Mouse (Mus musculus): ENCODE measurements at regions not wholly inside any gene's neighbourhood (a gene's known extent, or its start where the extent isn't known, plus 50 kb on each side); places are given as distances from the start of the nearest gene placed in this dataset.

GRCm38 (mm10) chrX:161487691-161488090 lies 200.4 kb downstream of the Gm15262 start:
- no peak for DNase-seq (ENCODE audit: low spot score)

DNA sequence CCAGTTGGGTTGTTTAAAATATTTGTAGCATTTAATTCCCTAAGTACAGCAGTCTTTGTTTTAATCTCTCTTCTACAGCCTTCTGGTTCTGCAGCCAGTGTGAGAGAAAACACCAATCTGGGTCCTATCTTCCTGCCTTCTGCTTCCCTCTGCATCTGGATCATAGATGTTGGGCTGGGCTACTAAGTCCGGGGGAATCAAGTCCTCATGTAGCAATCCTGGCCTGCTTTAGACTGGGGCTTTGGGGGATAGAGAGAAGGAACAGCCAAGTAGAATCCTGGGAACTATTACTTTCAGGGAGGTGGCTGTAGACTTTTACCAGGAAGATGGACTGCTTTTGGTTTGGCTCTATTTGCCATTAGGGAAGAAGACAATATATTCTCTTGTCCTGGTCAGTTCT lies 205.5 kb upstream of the Rai2 start:
- no peak for DNase-seq (ENCODE audit: low spot score)

- no peak for DNase-seq (ENCODE audit: low spot score)
Measured at GRCm38 (mm10) chrX:161523432-161524256, 193.2 kb upstream of the Rai2 start.

GRCm38 (mm10) chrX:161524257-161524646 lies 192.6 kb upstream of the Rai2 start:
- no peak for DNase-seq (ENCODE audit: low spot score)

GRCm38 (mm10) chrX:161537290-161537689 lies 179.6 kb upstream of the Rai2 start:
- no peak for DNase-seq (ENCODE audit: low spot score)

- no peak for DNase-seq (ENCODE audit: low spot score)
Measured at GRCm38 (mm10) chrX:161556896-161557295, 160.0 kb upstream of the Rai2 start.

DNA sequence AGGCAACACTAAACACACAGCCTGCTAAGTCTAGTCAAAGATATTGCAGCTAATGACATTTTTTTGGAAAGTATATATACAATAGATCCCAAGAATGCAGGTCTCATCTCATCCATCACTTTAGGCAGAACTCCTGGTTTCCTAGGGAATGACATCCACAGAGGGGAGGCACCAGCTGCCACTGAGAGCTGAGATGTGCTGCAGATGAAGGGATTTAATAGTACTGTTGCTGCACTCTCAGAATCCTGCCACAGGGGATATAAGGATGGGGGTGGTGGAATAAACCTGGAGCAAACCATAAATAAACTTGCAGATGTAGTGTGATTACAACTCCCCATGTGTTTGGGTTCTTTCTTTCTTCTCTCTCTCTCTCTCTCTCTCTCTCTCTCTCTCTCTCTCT lies 158.4 kb upstream of the Rai2 start:
- DNase-seq (ENCODE audit: low spot score): no peak

DNA sequence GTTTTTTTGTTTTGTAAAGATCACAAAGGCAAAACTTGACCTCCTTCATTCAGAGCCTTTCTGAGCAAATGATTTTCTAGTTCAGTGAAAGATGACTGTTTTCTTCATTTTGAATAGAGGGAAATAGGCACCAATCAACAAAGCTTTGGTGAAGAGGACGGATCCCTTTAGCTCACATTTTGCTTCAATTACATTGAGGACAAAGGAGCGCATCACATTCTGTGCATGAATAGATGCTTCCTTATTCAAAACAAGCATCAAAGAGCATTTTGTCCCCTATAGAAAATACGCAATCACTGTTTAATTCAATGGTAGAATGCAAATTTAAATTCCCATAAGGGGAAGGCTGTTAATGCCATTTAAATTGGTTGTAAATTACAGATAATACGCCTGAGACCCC lies 150.4 kb upstream of the Rai2 start:
- no peak for DNase-seq (ENCODE audit: low spot score)

GRCm38 (mm10) chrX:161582019-161582659 lies 134.7 kb upstream of the Rai2 start:
- DNase-seq (ENCODE audit: low spot score): no peak

- no peak for DNase-seq (ENCODE audit: low spot score)
Measured at GRCm38 (mm10) chrX:161583872-161584271, 133.0 kb upstream of the Rai2 start.

GRCm38 (mm10) chrX:161633869-161634268 lies 83.0 kb upstream of the Rai2 start:
- DNase-seq (ENCODE audit: low spot score): no peak

DNA sequence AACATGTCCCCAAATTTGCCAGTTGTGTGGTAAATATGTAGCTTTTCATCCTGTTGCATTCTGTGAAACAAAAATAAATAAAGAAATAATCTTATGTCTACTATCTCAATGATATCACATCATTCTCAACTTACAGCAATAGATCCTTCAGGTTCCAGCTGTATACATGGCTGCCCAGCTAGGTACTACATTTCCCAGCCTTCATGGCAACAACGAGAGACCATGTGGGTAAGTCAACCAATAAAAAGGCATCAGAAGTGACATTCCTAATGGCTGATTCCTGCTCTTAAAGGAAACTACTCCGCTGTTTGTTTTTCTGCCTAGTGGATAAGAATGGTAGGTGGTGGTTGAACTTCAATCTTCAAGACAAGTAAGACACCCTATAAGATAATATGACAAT lies 82.5 kb upstream of the Rai2 start:
- DNase-seq (ENCODE audit: low spot score): no peak

DNA sequence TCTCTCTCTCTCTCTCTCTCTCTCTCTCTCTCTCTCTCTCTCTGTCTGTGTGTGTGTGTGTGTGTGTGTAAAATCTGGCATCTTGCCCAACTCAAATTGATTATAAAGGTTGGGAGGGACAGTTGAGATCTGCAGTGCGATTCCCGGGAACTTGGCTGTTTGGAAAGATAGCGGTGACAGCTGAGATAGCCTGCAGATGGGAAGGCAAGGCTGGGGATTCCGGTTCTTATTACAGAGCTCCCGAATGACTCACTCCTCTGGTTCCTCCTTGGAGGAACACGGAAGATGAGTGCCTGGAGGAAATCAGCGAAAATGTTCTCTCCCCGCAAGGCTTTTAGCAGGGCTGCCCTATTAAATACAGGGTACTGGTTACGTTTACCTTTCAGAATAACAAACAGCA lies 81.2 kb upstream of the Rai2 start:
- DNase-seq (ENCODE audit: low spot score): peak; percentile 3

DNA sequence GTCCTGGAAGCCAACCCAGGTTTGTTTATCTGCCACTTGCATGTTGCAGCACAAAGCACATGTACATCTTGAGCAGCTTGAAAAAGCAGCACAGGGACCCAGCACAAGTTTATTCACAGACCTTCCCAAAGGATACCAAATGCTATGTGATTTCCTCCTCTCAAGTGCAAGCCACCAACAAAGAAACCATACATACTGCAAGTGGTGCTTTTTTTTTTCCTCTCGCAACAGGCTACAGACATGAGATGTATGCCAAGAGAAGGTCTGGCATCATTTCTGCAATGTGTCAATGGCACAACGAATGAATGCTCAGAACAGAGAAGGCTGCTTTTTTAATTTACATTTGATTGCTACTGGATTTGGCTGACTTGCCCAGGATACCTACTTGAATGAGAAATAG lies 63.8 kb upstream of the Rai2 start:
- no peak for DNase-seq (ENCODE audit: low spot score)

- DNase-seq (ENCODE audit: low spot score): no peak
Measured at GRCm38 (mm10) chrX:161660106-161660505, 56.8 kb upstream of the Rai2 start.

DNA sequence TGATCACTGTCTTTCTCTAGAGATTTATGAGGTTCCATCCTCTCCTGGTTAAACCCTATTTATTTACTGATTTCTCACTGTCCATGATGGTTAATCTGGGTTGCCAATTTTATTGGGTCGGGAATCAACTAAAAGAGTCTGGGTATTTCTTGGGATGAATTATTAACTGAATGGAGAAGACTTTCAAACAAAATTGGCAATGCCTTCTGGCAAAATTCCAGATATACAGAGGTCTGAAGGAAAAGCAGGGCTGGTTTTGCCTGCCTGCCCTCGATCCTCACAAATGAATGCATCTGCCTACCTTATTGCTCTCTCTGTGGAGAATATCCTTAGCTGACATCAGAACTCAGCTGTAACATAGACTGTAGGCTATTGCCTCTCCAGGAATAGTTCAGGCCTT lies 54.9 kb upstream of the Rai2 start:
- no peak for DNase-seq (ENCODE audit: low spot score)

Data from layer of hippocampus, adult 11-12 months (tissue).